Mouse (Mus musculus) liver, embryonic 14.5 days (tissue): ENCODE results near the gene Dlk1.

Experiments used
- CTCF ChIP-seq: IDR thresholded peaks from 2 replicates; pipeline ENCODE4 v1.5.1; 2016; ENCODE audit warnings: antibody characterized with exemption, low read depth, control low read depth
- EP300 ChIP-seq: IDR thresholded peaks from 2 replicates; pipeline ENCODE4 v1.6.1; 2016; ENCODE audit warnings: antibody characterized with exemption, low read depth

GRCm38 (mm10) chr12:109474187-109474606 lies 21.6 kb downstream of the Dlk1 start:
- TF ChIP-seq CTCF, result no peak
- no peak for TF ChIP-seq EP300
